Mouse (Mus musculus) gonadal fat pad, adult 2 months (tissue): ENCODE results near the gene Asxl2. TPM values are rescaled to one million over a fixed set of nuclear protein-coding genes. Genes with fewer than 3 reads are reported as not detected.
"Not testable (repeated sequence)": the region's sequence is repeated elsewhere in the genome, so short reads cannot be mapped to it uniquely, and the experiment has no call there.

Source experiments
- DNase-seq: peaks from one replicate; pipeline ENCODE4 v3.0.0-alpha.2; 2012; ENCODE audit warnings: low read depth
- polyA plus RNA-seq: library from polyadenylated mRNA; depleted of rRNA; stranded (reverse); fragments of >200 nt; gene quantifications from 2 replicates; pipeline ENCODE4 v1.2.3, GENCODE M21; 2012; rRNA removed

Asxl2 gene
- polyA plus RNA-seq, result 9.3 and 9.6 TPM in 2 replicates

DNA sequence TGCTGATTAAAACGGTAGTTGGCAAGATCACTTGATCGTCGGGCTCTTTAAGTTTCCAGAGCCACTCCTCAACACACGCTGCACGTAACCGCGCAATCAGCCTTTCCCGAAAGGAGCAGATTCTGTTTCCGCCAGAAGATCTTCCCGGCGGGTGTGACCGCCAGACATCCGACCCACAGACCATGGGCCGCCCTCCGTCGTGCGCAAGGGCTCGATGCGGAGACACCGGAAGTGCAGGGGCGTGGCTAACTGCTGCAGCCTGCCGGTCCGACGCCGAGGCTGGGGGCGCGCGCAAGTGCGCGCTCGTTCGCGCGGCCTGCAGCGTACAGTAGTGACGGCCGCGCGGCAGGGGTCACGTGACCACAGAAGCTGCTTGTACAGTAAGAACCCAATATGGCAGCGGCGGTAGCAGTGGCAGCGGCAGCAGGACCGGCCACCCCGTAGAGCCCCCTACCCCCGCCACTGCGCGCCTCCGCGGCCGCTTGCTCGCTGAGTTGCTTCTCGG is at the start of gene Asxl2:
Gene Asxl2, plus strand, starts transcription at position 328 of the 505 bp plus-strand sequence.
- DNase-seq, result peak; percentile 87

DNA sequence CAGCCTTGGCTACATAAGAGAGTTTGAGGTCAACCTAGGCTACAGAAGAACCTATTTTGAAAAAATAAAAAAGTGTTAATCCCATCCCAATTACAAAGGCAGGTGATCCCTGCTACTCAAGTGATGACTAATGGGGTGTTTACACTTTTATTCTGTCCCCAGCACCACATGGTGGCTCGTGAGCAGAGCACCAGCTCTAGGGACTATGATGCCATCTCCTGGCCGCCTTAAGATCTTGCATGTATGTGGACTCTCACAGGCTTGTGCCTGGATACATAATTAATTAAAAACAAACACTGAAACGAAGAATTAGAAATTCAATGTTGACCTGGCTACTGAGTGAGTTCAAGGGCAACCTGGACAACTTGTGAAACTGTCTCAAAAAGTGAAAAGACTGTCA is 49.5 kb upstream of the Asxl2 start:
- DNase-seq, result no peak

DNA sequence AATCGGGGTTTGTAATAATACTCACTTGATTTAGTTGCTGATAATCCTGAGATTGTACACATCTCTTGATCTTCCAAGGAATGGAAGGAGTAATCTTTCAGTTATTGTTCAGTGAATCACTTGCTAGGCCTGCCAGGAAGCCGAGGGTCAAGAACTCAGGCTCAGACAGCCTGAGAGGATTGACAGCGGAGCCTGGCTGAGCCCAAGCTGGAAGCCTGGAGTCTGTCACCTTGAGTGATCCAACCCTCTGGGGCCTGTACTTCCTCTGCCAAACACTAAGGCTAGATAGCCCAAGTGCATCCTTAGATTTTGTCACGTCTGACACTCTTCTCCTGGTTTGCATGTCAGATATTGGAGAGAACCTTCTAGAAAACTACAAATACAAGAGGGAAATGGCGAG is 48.9 kb upstream of the Asxl2 start:
- DNase-seq, result no peak

DNA sequence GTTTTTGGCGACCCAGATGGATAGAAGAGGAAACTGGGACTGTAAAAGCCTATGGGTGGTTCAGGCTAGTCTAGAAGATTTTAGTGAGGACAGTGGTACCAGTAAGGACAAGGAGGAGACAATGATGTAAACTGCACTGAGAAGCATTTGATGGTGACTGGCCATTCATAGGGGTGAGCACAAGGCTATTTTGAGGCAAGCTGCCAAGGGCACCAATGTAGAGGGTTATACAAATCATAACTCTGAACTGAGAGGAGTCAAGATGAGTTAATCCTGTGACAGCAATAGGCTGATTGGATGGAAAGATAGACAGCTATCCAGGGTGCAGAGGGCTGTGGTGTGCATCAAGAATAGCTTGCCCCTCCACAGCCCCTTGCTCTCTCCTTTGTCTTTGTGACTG is 41.8 kb upstream of the Asxl2 start:
- no peak for DNase-seq

DNA sequence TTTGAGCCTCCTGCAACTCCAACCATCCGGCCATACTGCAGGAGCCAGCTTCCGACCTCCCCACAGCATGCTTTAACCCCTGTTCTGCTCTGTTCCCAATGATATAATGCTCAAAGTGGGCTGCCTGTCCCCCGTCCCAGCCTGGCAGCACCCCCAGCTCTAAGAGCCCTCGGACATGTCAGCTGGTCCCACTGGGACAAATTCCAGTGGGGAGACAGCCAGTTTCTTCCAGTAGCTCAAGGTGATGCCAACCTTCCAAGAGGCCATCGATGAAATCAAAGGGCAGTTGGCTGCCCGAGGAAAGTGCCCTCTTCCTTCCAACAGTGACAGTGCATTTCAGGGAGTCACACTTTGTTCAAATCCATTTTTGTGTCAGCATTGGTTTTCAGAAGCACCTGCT is 41.4 kb upstream of the Asxl2 start:
- no peak for DNase-seq

DNA sequence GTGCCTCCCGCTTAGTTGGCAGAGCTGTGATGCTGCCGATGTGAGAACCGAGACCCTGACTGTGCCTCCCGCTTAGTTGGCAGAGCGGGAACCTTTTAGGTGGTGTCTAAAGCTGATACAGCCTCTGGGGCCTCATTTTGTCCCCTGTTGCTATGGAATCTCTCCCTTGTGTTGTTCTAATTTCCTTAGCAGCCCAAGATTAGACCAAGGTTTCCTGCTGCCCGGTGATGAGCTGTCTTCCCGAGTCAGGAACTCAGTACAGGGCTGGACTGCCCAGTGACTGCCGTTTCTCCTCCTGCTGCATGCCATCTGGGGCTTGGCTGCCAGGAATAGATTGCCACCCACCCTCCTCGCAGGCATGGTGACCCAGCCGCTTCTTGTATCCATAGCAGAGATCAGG is 40.7 kb upstream of the Asxl2 start:
- no peak for DNase-seq

DNA sequence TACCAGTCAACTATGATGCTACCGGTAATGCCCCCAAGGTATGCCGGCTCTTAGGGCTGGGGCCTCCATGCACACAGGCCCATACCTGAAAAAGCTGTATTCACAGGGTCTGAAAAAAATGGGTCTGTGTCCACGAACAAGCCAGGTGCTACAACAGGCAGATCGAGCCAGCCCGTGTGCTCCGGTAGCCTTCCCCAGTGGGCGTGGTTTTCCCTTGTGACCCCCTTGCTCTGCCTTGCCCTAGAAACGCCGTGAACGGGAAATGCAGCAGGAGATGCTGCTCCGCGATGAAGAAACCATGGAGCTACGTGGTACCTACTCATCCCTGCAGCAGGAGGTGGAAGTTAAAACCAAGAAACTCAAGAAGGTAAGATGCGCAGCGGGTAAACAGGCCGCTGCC is 38.8 kb upstream of the Asxl2 start:
- DNase-seq, result no peak

DNA sequence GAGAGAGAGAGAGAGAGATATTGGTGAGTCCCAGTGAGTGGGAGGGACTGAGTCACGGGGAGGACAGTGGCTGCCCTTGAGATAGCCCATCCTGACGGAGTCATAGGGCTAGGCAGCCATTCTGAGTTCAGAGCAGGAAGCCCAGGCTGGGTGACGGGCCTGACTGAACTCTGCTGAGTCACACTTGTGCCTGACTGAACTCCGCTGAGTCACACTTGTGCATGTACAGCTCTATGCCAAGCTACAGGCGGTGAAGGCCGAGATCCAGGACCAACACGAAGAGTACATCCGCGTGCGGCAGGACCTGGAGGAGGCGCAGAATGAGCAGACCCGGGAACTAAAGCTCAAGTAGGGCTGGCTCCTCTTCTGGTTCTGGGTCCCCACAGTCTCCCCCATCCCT is 37.3 kb upstream of the Asxl2 start:
- DNase-seq, result no peak

DNA sequence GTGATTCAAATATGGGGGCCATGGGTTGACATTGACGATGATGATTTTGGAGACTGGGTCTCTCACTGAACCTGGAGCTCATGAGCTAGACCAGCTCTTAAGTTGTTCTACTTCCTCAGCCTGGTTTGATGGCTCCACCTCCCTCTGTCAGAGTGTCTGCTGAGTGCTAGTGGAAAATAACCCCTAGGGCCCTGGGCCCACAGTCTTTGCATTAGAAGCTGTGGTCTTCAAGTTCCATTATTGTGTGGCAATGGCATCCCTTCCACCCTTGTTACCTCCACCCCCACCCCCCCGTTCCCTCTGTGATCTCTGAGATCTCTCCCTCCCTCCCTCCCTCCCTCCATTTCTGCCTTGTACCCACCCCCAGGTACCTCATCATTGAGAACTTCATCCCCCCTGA is 36.6 kb upstream of the Asxl2 start:
- DNase-seq, result no peak

DNA sequence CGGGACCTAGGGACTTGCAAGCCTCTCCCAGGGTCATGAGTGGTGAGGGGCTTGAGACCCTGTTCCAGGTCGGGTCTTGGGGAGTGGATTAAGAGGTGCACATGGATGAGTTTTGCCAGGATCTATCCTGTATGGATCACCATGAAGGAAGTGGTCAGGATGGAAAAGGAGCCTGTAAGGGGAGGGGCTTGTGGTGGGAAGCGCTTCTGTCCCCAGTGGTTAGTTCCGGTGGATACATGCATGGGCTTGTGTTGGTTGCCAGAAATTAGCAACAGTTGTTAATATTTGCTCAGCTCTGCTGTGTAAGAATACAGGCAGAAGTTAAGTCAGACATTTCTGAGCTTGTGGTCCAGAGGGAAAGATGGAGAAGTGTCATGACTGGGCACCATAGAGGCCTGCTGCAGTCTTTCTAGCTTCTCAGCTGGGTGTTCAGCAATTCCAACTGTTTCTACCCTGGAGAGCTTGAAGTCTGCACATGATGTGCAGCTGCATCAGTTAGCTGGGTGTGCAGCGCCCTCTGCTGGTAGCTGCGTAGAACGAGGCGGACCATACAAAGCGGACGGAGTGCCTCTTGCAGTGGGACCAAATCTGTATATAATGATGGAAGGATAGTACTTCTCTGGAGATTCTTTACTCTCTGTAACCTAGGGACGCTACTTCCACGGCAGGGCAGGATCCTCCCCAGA is 35.9 kb upstream of the Asxl2 start:
- DNase-seq, result no peak

DNA sequence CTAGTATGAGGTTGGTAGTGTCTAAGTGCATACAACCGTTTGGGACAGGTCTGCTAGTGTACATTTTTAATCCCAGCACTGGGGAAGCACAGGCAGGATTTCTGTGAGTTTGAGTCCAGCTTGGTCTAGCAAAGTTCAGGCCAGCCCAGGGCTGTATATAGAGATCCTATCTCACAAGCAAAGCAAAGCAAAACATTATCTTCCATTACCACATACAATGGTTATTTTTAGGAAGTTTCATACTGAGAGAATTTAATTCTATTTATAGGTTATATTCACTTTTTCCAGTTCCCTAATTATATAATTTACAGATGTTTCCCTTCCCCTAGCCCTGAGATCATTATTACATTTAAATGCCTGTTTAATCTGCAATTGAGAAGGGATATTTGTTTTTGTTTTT is 35.4 kb upstream of the Asxl2 start:
- no peak for DNase-seq

DNA sequence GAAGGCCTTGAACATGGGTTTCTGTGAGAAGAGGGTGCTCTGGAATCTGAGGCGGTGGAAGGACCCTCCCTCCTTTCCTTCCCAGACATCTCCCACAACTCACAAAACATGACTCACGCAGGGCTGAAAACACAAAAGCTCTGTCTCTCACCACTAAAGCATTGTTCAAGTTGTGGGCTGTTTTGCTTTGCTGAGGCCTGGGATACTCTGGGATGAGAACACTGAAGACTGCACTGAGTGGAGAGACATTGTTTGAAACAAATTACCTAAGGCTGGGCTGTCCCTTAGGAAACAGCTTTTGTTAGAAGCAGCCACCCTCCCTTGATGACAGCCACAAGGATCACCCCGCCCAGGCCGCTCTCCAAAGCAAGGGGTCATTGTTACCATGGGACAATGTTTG is 33.5 kb upstream of the Asxl2 start:
- DNase-seq, result no peak

DNA sequence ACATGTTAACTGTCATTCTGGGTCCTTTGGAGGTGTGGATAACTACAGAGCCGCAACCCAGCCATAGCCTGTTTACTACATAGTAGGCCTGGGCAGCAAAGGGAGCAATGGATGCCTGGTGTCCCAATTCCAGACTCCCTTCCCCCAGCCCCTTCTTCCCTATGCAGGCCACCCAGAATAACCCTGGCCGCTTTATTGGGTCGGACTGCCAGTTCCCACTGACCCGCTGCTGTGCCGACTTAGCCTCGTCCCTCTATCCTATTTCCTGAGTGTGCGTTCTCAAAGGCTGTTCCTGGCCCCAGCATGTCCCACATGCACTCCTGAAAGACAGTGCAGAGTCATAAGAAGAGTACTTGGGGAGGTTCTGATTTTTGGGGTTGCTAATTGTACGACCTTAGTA is 29.7 kb upstream of the Asxl2 start:
- DNase-seq, result no peak

DNA sequence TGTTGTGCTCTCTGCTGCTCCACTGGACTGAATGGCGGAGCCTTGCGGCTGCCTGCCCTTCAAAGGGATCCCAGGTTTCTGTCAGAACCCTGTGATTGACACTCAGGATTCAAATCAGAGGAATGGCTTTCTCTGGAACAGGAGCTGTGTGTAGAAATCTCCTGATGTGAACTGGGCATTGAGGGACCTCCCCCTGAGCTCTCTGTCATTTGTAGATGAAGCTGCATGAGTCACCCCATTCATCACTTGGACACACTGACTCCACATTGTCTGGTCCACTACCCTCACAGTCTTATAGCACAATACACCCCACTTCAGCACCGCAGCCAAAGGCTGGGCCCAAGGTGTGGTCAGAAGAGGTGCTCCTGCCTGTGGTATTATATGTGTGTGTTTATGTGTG is 21.0 kb upstream of the Asxl2 start:
- DNase-seq, result not testable (repeated sequence)

DNA sequence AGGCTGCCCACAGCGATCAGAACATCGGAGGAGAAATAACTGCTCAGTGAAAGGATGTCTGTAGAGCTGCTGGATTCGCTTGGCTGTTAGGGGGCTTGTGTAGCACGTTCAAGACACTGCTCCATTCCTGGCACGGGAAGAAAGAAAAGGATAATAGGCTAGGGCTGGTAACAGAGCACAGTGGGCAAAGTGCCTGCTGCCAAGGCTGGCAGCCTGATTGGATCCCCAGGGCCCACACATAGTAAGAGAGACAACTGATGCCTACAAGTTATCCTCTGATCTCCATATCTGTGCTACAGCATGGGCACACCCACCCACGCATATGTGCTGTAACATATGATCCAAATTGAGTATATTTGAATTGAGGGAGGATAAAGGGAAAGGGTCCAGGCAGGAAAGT is 20.1 kb upstream of the Asxl2 start:
- DNase-seq, result no peak

DNA sequence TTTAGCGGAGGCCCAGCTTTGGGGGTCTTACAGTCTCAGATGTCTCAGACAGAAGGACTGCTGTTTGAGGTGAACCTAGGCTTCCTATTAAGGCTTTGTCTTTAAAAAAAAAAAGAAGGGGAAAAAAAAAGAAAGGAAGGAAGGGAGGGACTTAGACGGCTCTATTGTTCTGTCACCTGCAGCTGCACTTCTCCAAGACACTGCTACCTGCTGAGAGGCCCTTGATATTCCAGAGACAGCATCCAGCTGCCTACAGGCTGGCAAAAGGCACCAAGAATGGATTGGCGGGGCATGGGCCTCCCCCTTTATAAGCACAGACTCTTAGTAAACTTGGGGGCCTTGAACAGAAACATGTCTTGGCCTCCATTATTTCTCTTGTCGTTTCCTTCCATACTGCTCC is 11.7 kb upstream of the Asxl2 start:
- DNase-seq, result no peak

DNA sequence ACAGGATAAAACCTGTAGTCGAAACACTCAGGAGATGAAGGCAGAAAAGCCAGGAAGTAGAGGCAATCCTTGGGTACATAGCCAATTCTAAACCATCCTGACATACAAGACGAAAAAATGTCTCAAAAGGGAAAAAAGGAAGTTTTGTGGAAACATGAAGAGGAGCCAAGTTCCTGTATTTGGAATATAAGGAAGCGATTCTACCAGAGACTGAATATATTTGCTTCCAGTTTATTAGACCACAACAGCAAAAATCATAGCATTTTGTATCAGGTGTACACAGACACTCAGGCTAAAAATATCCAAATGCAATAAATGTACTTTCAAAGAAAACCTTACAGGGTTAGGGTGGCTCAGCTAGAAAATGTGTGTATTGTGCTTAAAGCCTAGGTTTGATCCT is 7.9 kb upstream of the Asxl2 start:
- DNase-seq, result no peak

DNA sequence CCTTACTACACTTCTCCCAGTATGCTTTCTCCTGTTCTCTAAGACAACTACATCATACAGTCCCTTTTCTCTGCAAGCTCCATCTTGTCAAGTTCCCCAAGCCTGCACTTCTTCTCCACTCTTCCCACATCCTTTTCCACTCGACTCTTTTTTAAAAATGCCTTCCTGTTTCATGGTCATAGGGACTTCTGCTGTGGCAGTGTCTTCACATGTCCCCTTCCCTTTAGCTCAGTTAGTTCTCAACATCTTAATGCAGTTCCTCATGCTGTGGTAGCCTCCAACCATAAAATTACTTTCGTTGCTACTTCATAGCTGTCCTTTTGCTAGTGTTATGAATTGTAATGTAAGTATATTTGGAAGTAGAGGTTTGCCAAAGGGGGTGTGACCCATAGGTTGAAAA is 6.1 kb upstream of the Asxl2 start:
- DNase-seq, result no peak

DNA sequence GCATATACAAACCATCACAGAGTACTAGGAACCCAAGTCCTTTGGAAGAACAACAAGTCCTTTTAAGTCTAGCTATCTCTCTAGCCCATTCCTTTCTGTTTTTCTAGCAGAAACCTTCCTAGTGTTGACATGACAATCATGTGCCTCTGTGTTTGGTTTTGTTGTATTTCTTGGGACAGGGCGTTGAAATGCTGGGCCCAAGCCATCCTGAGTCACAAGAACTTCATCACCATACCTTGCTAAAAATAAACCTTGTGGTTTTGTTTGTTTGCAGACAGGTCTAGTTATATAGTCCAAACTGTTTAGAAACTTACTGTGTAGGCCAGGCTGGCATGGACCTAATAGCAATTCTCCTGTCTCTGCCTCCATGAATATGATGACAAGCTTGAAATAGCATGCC is 3.9 kb upstream of the Asxl2 start:
- DNase-seq, result no peak

DNA sequence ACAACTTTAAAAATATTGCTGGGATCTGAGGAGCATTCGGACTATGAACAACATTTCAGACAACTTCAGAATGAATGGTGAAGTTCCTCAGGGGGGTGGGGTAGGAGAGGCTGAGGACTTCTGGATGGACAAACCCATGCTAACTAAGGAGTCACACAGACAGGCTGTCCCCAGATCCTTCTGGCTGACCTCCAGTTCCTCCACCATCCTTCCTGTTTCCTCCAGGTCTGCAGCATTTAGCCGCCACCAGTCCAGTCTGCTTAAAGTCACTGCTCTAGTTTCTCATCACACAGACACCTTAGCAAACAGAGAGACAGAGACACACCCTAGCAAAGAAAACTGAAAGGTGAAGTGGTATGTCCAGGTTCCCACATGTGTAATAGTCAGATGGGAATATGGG is 2.5 kb upstream of the Asxl2 start:
- no peak for DNase-seq

DNA sequence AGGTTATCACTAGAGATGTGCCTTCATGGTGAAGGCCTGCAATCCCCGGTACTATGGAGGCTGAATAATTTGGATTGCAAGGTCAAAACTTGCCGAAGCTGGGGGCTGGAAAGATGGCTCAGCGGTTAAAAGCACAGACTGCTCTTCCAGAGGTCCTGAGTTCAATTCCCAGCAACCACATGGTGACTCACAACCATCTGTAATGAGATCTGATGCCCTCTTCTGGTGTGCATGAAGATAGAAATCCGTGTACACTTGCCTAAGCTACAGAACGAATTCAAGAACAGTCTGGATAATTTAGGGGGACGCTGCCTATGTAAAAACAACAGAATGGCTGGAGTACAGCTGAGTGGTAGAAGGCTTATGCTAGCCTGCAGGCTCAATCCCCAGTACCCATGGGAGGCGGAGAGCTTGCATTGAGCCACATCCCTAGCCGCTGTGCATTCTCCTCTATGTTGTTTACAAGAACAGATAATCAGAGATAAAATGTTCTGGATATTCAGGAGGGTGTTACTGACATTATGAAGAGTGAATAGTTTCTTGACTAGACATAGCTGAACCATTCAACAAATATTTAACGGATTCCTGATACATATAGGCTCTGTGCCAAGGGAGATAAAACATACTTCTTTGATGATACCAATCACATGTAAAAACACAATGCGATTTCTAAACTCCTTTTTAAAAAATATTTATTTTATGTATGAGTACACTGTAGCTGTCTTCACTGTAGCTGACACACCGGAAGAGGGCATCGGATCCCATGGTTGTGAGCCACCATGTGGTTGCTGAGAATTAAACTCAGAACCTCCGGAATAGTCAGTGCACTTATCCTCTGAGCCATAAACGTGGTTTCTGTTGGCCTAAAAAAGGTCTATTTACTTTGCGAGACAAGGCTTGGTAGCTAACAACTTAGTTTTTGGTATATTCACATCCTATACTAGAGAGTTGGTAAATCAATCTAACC is 999 bp upstream of the Asxl2 start:
- DNase-seq, result no peak

DNA sequence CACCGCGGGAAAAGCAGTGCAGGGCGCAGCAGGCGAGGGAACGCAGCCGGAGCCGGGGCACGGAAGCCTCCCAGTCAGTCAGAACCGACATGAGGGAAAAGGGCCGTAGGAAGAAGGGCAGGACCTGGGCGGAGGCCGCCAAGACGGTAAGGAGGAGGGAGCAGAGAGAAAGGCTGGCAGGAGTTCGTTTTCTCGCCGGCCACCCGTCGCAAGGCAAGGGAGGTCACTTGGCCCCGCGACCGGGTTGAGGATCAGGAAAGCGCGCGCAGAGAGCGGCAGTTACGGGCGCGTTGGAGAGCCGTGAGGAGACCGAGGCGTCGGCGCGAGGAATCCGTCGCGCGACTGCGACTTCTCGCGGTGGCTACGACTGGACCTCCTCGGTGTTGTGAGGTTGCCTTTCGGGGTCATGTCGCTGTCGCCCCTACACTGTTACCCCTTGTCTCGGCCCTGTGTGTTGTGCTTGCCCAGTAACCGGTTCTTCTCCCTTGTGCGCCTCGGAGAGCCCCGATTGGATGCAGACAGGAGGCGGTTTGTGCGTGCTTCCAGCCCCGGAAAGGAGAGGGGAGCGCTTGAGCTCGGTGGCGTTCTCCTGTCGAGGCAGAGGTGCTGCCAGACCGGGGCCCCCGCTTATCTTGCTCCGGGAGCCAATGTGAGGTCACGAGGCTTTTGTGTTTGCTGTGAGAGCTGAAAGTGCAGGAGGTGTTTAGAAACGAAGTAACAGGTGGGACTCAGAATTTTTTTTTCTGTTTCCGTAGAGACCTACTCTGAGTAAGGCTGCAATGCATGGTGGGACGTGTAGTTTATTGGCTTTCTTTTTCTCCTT is 621 bp downstream of the Asxl2 start:
- peak; percentile 51 for DNase-seq
